Mouse (Mus musculus) heart, postnatal 14 days (tissue): ENCODE results near the gene Trank1. TPM values are rescaled to one million over a fixed set of nuclear protein-coding genes. Genes with fewer than 3 reads are reported as not detected.

Source experiments
- DNase-seq, 2 experiments: peaks; one replicate each; pipeline ENCODE4 v3.0.0; 2021 to 2022
- intact Hi-C: fragments of 180-260 bp; cut with DNase I; formaldehyde crosslinking; loops from one replicate; pipeline ENCODE4 v1.15.1; 2025
- total RNA-seq, 2 experiments: library from RNA; stranded (reverse); gene quantifications; 2 replicates each; pipeline ENCODE4 v1.2.3; 2021

Trank1 gene
- total RNA-seq, 2 experiments from 2014 or later: not detected

DNA sequence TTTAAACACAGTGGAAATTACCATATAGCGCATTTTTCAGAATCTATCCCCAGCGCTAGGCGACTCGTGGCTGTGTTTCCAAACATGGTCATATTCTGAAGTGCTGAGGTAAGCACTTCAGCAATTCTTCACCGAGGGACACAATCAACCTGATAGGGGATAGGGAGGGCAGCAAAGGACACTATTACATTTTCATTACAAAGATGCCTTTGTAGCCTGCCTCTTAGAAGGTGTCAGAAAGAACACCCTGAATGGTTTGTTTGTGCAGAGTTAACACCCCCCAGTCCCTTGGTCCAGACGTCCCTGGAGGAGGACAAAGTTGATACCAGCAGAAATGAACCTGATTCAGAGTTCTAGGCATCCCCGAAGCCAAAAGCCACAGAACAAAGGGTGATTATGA is 15.1 kb upstream of the Trank1 start:
- DNase-seq: no peak
- intact Hi-C loops: no loop called here

DNA sequence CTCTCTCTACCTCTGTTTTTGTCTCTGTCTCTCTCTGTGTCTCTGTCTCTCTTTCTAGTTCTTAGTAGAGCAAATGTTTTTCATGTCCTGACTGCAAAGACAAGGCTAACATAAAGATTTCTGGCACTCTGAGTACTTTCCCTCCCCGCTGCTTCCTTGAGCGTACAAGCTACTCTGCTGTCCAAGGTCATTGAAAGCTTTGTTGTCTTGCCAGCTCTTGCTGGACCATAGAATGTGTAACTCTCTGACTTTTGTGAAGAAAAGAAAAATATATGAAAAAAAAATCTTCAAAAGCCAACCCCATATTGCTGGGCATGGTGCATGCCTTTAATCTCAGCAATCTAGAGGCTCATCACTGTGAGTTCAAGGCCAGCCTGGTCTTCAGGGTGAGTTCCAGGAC is 12.9 kb upstream of the Trank1 start:
- DNase-seq: no peak
- intact Hi-C loops: no loop called here

DNA sequence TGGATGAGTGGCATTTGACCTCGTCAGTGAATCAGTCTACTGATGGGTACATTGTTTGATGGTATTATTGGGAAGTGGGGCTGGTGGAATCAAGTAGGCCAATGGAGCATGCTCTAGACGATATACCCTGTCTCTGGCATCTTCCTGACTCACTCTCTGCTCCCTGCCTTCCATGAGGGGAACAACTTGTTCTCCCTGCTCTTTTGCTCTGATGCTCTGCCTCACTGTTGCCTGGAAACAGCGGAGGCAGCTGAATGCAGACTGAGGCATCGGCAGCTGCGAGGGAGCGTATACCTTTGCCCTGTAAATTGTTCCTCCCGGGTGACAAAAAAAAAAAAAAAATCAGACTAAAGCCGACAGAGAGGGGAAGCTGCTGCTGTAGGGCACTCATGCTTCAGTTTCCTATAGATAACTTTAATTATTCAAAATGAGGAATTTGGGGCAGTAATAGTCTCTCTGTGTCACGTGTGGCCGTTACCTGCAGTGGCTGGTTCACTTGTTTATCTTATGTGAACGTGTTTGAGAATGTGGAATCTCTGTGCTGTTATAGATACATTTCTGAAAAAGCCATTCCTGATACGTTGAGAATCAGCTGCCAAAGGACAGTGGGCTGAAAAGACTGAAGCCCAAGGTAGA is 9.2 kb upstream of the Trank1 start:
- DNase-seq: no peak
- intact Hi-C loops: no loop called here

DNA sequence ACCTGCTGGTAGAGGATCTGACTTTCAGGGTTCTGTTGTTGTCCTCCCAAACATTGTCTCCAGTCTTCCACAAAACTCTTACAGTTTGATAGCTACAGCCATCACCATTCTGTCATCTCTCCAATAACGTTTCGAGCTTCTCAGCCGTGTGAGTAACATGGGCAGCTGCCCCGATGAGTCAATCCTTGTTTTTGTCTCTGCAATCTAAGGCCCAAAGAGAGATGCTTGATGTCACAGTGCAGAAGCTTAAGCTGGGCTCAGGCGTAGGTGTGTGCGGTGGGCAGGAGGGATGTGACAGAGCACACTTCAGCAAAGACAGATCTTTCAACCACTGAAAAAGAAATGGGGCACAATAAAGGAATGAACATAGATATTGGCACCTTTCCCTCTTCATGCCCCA is 7.5 kb upstream of the Trank1 start:
- intact Hi-C loops: no loop called here
- no peak for DNase-seq

DNA sequence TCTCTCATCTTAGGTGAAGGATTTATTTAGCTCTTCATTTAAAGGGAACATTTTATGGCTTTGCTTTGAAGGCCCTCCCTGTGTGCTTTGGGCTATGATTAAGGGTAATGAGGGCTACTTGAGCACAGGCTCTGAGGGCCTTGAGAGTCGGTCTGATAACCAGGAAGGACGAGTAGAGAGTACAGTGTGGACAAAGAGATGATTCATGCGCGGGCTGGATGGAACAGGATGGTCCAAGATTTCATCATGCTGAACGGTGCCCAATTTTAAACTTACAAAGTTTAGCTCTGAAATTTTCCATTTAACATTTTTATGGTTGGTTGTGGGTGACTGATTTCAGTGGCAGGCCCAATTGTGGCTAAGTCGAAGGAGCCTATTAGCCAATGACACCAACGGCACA is 5.4 kb upstream of the Trank1 start:
- intact Hi-C loops: no loop called here
- no peak for DNase-seq

DNA sequence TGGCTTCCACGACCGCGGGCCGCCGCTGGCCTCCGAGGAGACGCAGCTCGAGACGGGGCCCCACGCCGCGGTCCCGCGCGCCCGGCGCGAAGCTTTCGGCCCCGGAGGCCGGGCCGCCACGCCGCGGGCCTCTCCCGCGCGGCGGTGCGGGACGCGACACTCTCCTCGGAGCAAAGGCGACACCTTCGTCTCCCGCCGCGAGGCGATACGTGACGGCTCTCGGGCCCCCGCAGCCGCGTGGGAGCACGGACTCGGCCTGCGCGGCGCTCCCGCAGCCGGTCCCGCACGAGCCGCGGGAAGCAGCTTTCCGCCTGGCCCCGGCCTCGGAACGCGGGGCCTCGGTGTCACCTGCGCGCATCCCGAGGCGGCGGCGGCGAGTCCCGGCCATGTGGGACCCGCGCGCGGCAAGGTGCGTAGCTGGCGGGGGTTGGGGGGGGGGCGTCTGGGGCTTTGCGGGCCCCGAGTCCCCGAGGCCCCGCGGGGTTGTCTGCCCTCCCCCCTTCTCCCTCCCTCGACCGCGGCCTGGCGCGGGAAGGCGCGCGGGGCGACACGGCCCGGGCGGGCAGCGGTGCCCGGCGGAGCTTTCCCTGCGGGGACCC is 403 bp downstream of the Trank1 start:
- peak in 1 of 2 experiments; percentile 6 for DNase-seq
- intact Hi-C loops: no loop called here

DNA sequence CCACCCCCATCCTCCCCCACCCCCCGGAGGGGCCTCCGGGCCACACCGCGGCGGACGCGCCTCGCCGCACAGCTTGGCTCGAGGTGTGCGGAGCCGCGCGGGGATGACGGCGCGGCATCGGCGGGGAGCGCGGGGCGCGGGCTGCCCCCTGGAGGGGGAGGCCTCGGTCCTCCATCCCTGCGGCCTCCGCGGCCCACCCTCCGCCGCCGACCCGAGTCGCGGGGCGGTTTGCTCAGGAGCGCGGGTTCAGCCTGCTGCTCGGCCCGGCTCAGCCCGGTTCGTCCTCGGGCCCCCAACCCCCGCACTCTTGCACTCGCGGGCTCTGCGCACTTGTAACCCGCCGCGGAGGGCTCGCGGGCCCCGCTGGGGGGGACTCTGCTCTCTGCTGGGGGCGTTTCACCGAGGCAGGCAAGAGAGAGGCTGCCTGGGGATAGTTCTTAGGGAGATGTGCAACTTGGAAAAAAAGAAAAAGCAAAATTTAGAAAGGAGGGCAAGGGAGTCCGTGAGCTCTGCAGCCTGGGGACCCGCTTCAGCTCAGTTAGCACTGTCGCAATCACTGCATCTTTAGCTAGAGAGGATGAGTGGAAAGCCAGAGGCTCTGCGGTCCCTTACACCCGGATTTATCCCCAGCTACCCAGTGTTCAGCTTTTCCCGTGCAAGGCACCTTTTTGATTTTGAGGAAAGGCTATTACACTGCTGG is 1.1 kb downstream of the Trank1 start:
- DNase-seq: peak; percentile 2 to 6

DNA sequence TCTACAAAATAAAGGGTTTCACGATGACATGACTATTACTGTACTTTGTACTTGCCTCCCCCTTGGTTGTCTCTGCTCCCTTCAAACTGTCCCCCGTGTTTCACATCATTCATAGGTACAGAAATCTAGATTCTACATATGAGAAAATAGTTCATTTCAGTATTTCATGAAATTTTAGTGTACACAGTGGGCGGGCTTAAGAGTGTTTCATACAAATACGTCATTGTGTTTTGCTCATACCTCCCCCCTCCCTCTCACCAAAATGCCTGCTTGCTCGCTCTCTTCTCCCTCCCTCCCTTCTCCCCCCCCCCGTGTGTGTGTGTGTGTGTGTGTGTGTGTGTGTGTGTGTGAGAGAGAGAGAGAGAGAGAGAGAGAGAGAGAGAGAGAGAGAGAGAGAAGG is 1.8 kb downstream of the Trank1 start:
- DNase-seq: no peak
- intact Hi-C loops: no loop called here

More for the DNA sequence above, 1.1 kb downstream of the Trank1 start:
- intact Hi-C loops: no loop called here

DNA sequence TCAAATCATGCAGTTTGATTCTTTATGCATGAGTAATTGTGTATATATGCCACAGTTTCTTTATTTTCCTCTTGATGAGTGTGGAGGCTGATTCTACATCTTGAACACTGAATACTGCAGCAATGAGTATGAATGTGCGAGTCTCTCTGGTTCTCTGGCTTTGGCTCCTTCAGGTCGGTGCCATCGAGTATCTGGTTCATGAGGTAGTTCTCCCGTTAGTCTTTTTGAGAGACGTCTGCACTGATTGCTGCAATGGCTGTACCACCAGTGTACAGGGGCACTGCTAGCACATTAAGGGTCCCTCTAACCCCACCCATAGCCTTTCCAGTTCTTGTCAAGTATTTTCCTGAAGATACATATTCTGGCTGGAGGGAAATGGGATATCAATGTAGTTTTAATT is 2.3 kb downstream of the Trank1 start:
- DNase-seq: no peak
- intact Hi-C loops: no loop called here

DNA sequence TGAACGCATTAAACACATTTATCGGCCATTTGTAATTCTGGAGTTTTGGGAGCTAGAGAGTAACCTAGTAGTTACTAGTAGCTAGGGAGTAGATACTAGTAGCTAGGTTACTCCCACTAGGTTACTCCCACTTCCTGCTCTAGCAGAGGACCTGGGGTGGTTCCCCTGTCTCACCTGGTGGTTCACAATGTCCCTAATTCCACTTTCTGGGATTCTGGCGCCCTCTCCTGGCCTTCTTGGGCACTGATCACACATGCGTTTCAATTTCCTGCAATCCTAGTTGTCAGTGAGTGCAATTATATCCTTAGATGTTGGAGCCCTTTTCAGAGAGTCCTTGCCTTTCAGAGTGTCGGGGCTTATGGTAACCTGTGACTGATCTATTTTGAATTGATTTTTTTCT is 2.7 kb downstream of the Trank1 start:
- DNase-seq: peak; percentile 31 to 62
- intact Hi-C loops: no loop called here

DNA sequence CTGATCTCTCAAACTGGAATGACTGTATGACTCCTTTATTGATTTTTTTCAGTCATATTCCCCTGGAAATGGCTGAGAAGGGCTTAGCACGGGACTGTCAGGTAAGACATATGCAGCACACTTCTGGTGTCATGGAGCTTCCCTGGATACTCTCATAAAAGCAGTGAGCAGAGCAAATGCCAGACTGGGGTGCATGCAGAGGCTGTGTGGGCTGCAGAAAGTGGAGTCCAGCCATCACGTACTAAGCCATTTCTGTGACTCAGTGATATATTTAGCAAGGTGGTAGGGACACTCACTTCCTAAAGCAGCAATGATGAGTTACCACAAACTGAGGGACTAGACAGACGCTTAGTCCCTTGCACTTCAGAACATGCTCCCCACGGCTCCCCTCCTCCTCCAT is 9.4 kb downstream of the Trank1 start:
- intact Hi-C loops: no loop called here

DNA sequence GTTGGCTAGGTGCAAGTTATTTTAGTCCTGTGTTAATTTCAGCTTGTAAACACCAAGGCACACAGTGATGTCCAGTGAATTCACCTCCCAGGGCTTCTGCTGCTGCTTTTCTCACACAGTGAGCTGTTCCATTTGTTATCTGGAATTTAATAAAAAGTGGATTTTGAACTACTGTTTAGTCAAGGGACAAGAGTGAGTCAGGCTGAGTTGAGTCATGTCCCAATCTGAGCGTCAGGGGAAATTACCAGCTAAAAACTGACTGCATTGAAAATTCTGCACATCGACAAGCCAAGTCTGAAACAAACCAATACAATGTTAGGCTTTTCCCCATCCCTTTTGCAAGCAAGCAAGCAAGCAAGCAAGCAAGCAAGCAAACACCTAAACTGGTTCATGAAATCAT is 13.3 kb downstream of the Trank1 start:
- DNase-seq: no peak
- intact Hi-C loops: no loop called here

More for the DNA sequence above, 9.4 kb downstream of the Trank1 start:
- DNase-seq: no peak

DNA sequence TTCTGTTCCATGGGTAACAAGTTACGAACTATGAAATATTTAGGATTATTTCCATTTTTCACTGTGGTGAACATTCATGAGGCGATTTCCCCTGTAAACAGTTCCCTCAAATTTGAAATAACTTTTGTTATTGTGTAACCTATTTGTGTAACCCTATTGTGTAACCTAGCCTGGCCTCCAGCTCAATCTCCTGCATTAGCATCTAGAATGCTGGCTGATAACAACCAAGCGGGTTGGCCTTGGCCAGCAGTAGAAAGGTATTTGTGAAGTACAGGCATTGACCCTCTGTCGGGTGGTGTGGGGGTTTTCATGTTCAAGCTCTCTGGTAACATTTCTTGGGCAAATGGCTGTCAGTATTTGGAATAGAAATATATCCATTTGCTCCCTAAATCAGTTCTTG is 18.3 kb downstream of the Trank1 start:
- intact Hi-C loops: no loop called here
- DNase-seq: no peak

DNA sequence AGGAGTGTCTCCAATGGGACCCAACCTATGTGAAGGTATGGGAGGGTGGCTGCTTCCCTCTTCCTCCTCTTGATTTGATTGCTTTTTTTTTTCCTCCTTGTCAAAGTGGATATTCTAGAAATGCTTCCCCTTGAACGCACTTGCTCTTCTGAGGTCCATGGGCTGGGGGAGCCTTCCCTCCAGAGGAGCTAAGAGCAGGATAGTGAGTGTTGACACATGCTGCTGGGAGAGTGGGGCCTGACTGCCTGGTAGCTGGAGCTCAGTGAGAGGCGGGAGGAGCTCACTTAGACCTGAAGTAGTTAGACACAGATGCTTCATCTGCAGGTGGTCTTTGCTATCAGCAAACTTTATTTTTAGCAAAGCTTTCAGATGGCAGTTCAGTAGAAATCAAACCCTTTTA is 22.3 kb downstream of the Trank1 start:
- no peak for DNase-seq
- intact Hi-C loops: no loop called here

DNA sequence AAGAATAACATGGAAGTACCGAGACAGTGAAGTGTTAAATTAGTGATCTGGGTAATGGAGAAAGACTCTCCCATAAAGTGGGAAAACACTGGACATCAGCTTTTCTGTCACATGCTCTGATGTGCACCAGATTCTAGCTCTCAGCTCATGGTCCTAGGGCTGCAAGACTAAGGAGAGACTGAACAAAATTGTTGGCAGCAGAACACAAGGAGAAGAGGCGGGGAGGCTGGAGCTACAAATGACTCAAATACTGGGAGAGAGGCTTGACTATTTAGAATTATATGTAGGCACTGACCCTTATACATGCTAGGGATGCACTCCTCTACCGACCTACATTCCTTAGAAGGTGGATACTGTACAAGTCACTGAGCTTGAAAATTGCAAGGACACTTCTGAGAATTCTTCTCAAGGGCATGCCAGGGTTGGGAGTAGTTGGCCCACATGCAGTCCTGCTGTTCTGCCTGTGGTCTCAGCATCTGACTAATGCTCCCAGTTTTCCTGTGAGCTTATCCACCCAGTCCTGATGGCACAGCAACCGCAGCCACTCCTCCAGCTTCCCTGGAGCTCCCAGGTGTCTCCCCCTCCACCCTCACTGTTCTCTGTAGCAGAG is 23.1 kb downstream of the Trank1 start:
- intact Hi-C loops: no loop called here
- no peak for DNase-seq

DNA sequence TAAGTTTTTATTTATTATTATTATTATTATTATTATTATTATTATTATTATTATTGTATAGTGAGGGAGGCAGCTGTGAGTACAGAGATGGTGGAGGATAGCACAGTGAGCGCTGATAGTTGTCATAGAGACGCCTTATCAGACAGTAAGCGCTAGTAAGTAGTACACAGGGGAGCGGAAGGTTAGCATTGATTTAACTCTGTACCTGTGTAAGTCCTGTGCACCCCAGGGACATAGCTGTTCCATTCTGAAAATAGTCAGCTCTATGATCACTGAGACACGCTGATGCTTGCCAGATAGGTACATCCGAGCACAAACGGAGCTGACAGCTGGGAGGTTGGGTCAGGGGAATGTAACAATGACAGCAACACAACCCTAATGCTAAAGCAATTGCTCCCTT is 39.7 kb downstream of the Trank1 start:
- DNase-seq: no peak
- intact Hi-C loops: loop anchor here (10.0 kb wide), 1 partner anchor 564 kb away; no protein-coding TSS in a partner anchor

DNA sequence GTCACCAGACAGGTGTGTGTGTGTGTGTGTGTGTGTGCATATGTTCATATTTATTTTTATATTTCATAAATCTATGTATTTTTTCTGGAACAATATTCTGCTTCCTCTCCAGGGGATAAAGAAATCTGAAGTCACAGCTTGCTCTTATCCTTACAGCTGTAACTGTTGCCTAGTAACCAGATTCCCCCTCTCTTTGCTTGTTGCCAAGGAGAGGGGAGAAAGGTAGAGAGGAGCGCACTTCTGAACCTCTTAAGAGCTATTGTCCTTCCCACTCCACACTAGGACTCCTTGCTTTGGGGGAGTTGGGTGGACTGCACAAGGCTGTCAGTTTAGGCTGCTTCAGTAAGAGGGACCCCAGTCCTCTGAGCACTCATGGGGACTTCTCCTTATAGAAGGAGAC is 40.1 kb downstream of the Trank1 start:
- intact Hi-C loops: loop anchor here (10.0 kb wide), 1 partner anchor 563 kb away; no protein-coding TSS in a partner anchor
- no peak for DNase-seq

DNA sequence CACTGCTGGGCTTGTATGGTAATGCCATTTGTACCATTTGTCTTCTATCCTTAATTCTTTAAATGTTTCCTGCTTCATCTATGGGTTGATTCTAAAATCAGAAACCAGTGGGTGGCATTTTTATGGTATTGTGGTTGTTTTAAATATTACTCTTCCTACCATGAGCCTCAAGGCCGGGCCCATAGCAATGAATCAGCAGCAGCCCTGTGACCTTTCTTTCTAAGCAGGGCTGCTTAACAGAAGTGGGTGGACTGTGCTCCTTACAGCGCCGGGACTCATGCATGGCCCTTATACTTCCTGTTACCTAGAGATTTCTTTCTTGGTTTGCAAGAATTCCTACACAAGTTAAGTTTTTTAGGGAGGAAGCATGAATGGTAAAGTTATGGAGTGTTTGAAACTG is 41.1 kb downstream of the Trank1 start:
- intact Hi-C loops: loop anchor here (10.0 kb wide), 1 partner anchor 562 kb away; no protein-coding TSS in a partner anchor

DNA sequence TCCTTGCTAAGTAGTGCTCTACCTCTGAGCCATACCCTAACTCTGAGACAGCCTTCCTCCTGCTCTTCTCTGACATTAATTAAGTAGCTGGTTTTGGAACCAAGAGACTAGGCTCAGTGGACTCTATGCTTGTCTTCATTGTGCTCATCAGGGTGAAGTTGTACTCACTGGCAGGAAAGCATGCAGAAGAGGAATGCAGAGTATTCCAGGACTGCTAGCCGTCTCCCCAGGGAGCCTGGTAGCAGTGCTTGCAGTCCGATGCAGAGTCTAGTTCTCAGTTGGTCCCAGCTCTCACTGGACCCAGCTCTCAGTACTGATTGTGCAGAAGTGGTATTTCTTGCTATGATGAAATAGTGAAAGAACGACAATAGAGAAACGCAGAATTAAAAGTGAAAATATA is 43.5 kb downstream of the Trank1 start:
- peak in 1 of 2 experiments; percentile 6 for DNase-seq
- intact Hi-C loops: loop anchor here (10.0 kb wide), 1 partner anchor 560 kb away; no protein-coding TSS in a partner anchor

More for the DNA sequence above, 41.1 kb downstream of the Trank1 start:
- no peak for DNase-seq

DNA sequence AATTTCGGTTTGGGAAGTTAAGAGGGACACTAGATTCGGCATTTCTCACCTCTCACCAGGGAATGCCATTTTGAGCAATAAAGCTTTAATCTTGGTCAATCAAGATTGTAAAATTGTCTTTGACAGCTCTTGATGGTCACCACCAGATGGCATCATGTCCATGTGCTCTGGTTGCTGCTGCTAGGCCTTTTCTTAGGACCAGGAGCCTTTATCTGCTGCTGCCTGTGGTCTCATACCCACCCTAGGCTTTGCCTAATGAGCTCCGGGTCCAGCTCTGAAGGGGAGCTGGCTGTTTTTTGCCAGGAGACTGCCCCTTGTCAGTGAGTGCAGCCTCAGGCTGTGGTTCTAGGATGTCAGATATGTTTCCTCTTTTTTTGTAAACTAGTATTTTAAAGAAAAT is 44.8 kb downstream of the Trank1 start:
- intact Hi-C loops: loop anchor here (1.0 to 10.0 kb wide), 2 partner anchors 123 to 558 kb away; no protein-coding TSS in a partner anchor
- DNase-seq: peak; percentile 7 to 19

DNA sequence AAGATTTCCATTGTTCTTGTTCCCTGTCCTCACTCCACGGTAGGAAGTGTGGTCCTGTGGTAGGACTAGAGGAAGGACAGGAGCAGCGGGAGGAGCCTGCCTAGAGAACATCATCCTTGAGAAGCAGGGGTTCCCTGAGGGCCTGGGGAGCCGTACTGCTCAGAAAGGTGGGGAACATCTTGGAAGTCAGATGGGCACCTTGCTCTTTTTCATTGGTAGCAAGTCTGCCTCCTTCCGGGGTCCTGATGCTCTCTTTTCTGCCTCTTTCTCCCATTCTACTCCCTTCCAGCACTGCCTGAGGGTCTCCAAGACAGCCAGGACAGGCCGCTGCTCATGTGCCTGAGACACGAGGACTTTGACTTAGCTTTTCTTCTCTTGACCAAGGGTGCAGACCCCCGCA is 52.1 kb downstream of the Trank1 start:
- DNase-seq: no peak
- intact Hi-C loops: no loop called here
